Mouse (Mus musculus) ES-Bruce4 (cell line): Measurements from ENCODE around the gene Pnp. TPM values are rescaled to one million over a fixed set of nuclear protein-coding genes. Genes with fewer than 3 reads are reported as not detected.
"Not testable (repeated sequence)": the region's sequence is repeated elsewhere in the genome, so short reads cannot be mapped to it uniquely, and the experiment has no call there.

Experiments
- H3K27ac ChIP-seq: 2 replicates; pipeline ENCODE4 v1.5.1; 2012; ENCODE audit warnings: low read length, inconsistent platforms; ENCODE audit not compliant: insufficient read depth
- H3K27me3 ChIP-seq: 2 replicates; pipeline ENCODE4 v1.6.1; 2012; ENCODE audit warnings: mild to moderate bottlenecking, low read length, inconsistent platforms; ENCODE audit not compliant: control insufficient read depth, poor library complexity, insufficient read depth, severe bottlenecking
- H3K36me3 ChIP-seq: 2 replicates; pipeline ENCODE4 v1.6.1; 2012; ENCODE audit warnings: inconsistent platforms, mild to moderate bottlenecking, low read length, moderate library complexity; ENCODE audit not compliant: control insufficient read depth, poor library complexity, insufficient read depth, severe bottlenecking
- H3K4me1 ChIP-seq: one replicate; pipeline ENCODE4 v1.8.1; 2011; ENCODE audit warnings: low read length; ENCODE audit not compliant: control insufficient read depth, insufficient read depth
- H3K4me3 ChIP-seq: 2 replicates; pipeline ENCODE4 v1.5.1; 2011; ENCODE audit warnings: low read depth, mild to moderate bottlenecking, low read length
- H3K9ac ChIP-seq: 2 replicates; pipeline ENCODE4 v1.6.1; 2012; ENCODE audit warnings: low read depth, mild to moderate bottlenecking, inconsistent platforms; ENCODE audit not compliant: poor library complexity, severe bottlenecking
- H3K9me3 ChIP-seq: replicated peaks from 2 replicates; pipeline ENCODE4 v1.6.1; 2012; ENCODE audit warnings: mild to moderate bottlenecking, low read length, inconsistent platforms; ENCODE audit not compliant: control insufficient read depth, poor library complexity, insufficient read depth, severe bottlenecking
- CTCF ChIP-seq: IDR thresholded peaks from one replicate; pipeline ENCODE4 v1.8.1; 2011; ENCODE audit warnings: low read depth, low read length
- EP300 ChIP-seq: IDR thresholded peaks from 2 replicates; pipeline ENCODE4 v1.6.1; 2011; ENCODE audit warnings: low read depth, low read length; ENCODE audit not compliant: insufficient read depth
- POLR2A ChIP-seq: IDR thresholded peaks from one replicate; pipeline ENCODE4 v1.8.1; 2011; ENCODE audit warnings: low read length; ENCODE audit not compliant: insufficient read depth
- polyA plus RNA-seq: library from polyadenylated mRNA; stranded (reverse); fragments of >200 nt; gene quantifications from 2 replicates; pipeline ENCODE4 v1.2.4, GENCODE M21; 2011; ENCODE audit warnings: low read depth; ENCODE audit not compliant: missing spikeins, insufficient read depth, insufficient read length

Gene Pnp
- polyA plus RNA-seq, 1 experiment = 58.9 TPM

- Histone ChIP-seq H3K27me3 (no peaks in the 10 kb centered on the region), H3K27ac (no peak overlapping the region), H3K9me3 (no peaks in the 10 kb centered on the region), H3K4me1 (no peaks in the 10 kb centered on the region), H3K36me3 (no peaks in the 10 kb centered on the region), H3K9ac (peak overlapping the region; percentile 20), H3K4me3 (peak overlapping the region; percentile 54)
- no peak for TF ChIP-seq CTCF
These were observed 34.7 kb upstream of the Pnp start for GRCm38 (mm10) chr14:50895985-50896746.

GRCm38 (mm10) chr14:50896747-50897373 lies 34.0 kb upstream of the Pnp start:
- no peak for TF ChIP-seq EP300
- no peak for TF ChIP-seq CTCF
- no peak for TF ChIP-seq POLR2A
- Histone ChIP-seq H3K4me3 (peak overlapping the region; percentile 54), H3K9ac (peak overlapping the region; percentile 20)

GRCm38 (mm10) chr14:50897374-50897765 lies 33.5 kb upstream of the Pnp start, which contains the start of gene Klhl33:
Gene Klhl33, minus strand, starts transcription at chr14:50897507.
- Histone ChIP-seq H3K9ac (peak within 1 kb of the TSS; percentile 20), H3K4me3 (peak within 1 kb of the TSS; percentile 54), H3K9me3 (no peaks in the 10 kb centered on the region), H3K27me3 (no peaks in the 10 kb centered on the region), H3K27ac (no peak within 1 kb of the TSS), H3K4me1 (no peaks in the 10 kb centered on the region), H3K36me3 (no peaks in the 10 kb centered on the region)
- no peak for TF ChIP-seq POLR2A
- no peak for TF ChIP-seq CTCF
- no peak for TF ChIP-seq EP300

More at GRCm38 (mm10) chr14:50896747-50897373, 34.0 kb upstream of the Pnp start:
- Histone ChIP-seq H3K36me3 (no peaks in the 10 kb centered on the region), H3K27ac (no peak overlapping the region), H3K9me3 (no peaks in the 10 kb centered on the region), H3K27me3 (no peaks in the 10 kb centered on the region), H3K4me1 (no peaks in the 10 kb centered on the region)

- H3K36me3 ChIP-seq, H3K9me3 ChIP-seq, H3K4me3 ChIP-seq, H3K27ac ChIP-seq, H3K27me3 ChIP-seq, H3K4me1 ChIP-seq, H3K9ac ChIP-seq: not testable (repeated sequence)
These were observed 32.9 kb upstream of the Pnp start for GRCm38 (mm10) chr14:50897992-50898391.

GRCm38 (mm10) chr14:50903973-50904827 lies 26.7 kb upstream of the Pnp start:
- no peaks in the 10 kb centered on the region for H3K4me1 ChIP-seq
- peak; percentile 73 for TF ChIP-seq CTCF
- TF ChIP-seq POLR2A = peak; percentile 45
- TF ChIP-seq EP300 = 0 out of 2 replicates have a peak, but pooled peaks have one; percentile 20
- H3K9ac ChIP-seq = peak overlapping the region; percentile 87
- H3K27ac ChIP-seq = peak overlapping the region; percentile 69
- no peaks in the 10 kb centered on the region for H3K36me3 ChIP-seq
- no peaks in the 10 kb centered on the region for H3K9me3 ChIP-seq
- no peaks in the 10 kb centered on the region for H3K27me3 ChIP-seq
- peak overlapping the region; percentile 97 for H3K4me3 ChIP-seq

- Histone ChIP-seq H3K27ac (no peak overlapping the region), H3K9me3 (no peaks in the 10 kb centered on the region), H3K9ac (no peak overlapping the region), H3K27me3 (no peaks in the 10 kb centered on the region), H3K4me1 (no peaks in the 10 kb centered on the region), H3K4me3 (no peak overlapping the region), H3K36me3 (no peaks in the 10 kb centered on the region)
- no peak for TF ChIP-seq EP300
- TF ChIP-seq CTCF = no peak
- TF ChIP-seq POLR2A = no peak
These were observed 26.1 kb upstream of the Pnp start for GRCm38 (mm10) chr14:50904828-50905129.

- H3K4me3 ChIP-seq, H3K36me3 ChIP-seq, H3K4me1 ChIP-seq, H3K9me3 ChIP-seq, H3K27me3 ChIP-seq, H3K9ac ChIP-seq, H3K27ac ChIP-seq: not testable (repeated sequence)
These were observed 25.6 kb upstream of the Pnp start for GRCm38 (mm10) chr14:50905327-50905726.
